Mouse (Mus musculus): ENCODE measurements around the gene Tubb1.

- TF ChIP-seq GATA1 (IDR thresholded peaks at IDR 0.05; ENCODE audit: borderline replicate concordance, low read length) (no peak), FLI1 (IDR thresholded peaks at IDR 0.05; ENCODE audit: low read length) (no peak)
Measured at GRCm38 (mm10) chr2:174434943-174435342, 15.6 kb upstream of the Tubb1 start.

Data from megakaryocyte, embryonic 14.5 days (primary cell).